Mouse (Mus musculus) c-Kit-negative CD71-positive TER-119-positive erythroid progenitor cells, embryonic 14.5 days (primary cell): ENCODE measurements around the gene Rrh.

Experiments
- DNase-seq: peaks from one replicate; pipeline ENCODE4 v3.0.0-alpha.2; 2013; ENCODE audit warnings: low read depth, low spot score

Rrh gene

GRCm38 (mm10) chr3:129822206-129822775, at the start of gene Rrh:
Gene Rrh, minus strand, starts transcription at chr3:129822587.
- DNase-seq, result no peak

DNA sequence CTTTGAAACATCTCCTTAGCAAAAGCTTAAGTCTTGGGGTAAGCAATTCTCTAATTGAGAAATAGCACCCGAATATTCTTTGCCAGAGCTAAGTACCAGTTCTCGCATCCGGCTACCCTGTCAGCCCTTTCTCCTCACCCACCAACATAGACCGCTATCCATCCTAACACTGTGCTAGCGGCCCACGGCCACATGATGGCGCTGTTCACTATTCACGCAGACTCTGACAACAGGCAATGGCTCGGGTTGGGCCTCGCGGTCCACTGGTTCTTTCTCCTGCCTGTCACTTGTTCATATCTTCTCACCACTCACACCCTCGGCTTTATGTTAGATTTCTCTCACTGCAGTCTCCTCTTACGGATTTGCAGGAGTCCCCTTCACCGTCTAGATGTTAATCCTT, 41.3 kb upstream of the Rrh start:
- no peak for DNase-seq

- DNase-seq, result no peak
Measured at GRCm38 (mm10) chr3:129862592-129862991, 40.2 kb upstream of the Rrh start.

GRCm38 (mm10) chr3:129846846-129847245, 24.5 kb upstream of the Rrh start:
- no peak for DNase-seq

DNA sequence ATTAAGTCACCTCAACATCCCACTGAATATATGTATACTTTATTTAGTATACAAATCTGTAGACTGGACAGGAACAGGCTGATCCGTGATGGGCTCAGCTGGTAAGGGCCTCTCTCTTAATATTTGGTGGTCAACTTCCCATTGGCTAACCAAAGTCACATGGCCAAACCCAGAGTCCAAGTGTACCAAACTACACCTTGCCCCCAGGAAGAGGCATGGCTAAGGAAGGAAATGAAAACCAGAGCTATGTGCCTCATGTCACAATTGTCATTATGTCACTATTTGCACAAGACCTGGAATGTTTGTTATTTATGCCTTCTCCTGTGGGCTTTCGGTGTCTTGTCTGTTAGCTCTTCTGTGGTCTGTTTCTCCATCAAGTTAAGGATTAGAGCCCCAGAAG, 23.5 kb upstream of the Rrh start:
- DNase-seq, result no peak

DNA sequence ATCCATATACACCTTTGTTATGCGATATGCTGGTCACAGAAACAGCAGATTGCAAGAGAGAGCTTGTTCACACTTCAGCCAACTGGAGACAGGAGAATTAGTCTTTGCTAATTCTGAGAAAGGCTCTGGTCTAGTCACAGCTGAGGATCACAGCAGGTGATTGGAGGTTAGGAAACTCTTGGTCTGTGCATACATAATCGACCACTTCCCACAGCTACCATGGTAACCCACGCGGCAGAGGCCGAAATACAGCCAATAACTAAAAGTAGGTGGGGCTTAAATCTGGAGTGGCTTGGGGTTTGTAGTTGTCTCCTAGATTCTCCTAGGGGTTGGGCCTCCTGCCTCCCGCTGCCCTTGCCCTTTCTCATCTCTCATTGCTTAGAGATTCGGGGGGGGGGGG, 15.6 kb upstream of the Rrh start:
- no peak for DNase-seq

GRCm38 (mm10) chr3:129836965-129837364, 14.6 kb upstream of the Rrh start:
- no peak for DNase-seq

GRCm38 (mm10) chr3:129836051-129836697, 13.8 kb upstream of the Rrh start:
- DNase-seq, result no peak

DNA sequence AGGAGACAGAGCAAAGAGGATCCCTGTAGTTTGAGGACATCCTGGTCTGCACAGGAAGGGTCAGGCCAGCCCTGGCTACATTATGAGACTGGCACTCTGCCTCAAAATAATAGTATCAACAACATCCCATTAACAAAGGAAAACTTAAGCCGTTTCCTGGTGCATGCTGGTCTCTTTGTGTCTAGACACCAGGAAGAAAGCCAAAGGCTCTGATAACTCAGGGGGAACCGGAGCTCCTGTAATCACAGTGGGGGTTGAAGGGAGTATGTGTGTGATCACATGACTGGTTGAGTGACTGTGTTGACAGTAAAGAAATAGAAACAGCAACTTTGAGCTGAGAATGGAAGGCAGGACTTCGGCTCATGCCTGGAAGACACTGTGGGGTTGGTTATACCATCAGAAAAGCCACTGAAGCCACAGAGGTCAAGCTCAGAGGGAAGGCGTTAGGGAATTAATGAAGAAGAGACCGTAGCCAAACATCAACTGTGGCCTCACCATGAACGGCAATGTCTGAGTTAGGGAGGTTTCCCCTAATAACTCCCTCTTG, 13.1 kb upstream of the Rrh start, which contains the start of gene Cfi:
Gene Cfi, plus strand, starts transcription at position 497 of the 547 bp plus-strand sequence.
- DNase-seq, result no peak

DNA sequence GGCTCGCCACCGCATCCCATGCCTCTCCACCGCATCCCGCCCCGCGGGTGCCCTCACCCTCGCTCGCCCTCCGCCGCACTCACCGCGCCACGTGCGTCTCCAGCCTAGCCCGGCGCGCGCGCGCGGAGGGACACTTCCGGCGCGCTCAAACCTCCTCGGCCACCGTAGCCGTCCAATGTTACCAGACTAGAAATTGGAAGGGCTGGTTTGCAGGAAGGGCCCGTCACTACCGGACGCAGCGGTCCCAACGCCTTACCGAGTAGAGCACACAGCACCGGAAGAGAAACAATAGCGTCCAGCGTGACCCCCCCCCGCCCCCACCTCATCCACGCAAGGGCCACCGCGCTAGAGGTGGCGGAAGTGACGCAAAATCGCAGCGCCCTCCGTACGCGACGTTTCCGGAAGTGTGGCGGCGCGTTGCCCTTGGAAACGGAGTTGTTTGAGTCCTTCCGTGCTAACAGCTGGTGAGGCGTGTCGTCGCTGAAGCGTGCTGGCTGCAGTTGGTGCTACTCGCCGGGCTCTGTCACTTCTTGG, 8.7 kb upstream of the Rrh start, which contains the start of gene Gar1:
Gene Gar1, minus strand, starts transcription at position 362 of the 534 bp plus-strand sequence.
- peak; percentile 90 for DNase-seq

DNA sequence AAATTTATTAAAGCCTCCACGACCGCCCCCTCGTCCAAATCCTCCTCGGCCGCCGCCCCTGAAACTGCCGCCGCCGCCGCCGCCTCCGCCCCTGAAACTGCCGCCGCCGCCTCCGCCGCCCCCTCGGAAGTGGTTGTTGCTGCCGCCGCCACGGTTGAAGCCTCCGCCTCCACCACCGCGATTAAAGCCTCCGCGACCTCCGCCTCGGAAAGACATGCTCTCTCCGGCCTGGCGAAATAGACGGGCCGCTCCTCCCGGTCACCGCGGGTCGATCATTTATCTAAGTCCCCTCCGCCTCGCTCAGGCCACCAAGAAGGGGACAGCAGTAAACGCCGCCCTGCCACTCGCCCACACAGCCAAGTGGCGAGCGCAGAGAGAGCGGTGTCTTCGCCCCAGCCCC, 8.2 kb upstream of the Rrh start:
- DNase-seq, result no peak

GRCm38 (mm10) chr3:129827691-129828090, 5.3 kb upstream of the Rrh start:
- DNase-seq, result no peak

GRCm38 (mm10) chr3:129826691-129827090, 4.3 kb upstream of the Rrh start:
- no peak for DNase-seq

- DNase-seq, result no peak
Measured at GRCm38 (mm10) chr3:129824891-129825290, 2.5 kb upstream of the Rrh start.

DNA sequence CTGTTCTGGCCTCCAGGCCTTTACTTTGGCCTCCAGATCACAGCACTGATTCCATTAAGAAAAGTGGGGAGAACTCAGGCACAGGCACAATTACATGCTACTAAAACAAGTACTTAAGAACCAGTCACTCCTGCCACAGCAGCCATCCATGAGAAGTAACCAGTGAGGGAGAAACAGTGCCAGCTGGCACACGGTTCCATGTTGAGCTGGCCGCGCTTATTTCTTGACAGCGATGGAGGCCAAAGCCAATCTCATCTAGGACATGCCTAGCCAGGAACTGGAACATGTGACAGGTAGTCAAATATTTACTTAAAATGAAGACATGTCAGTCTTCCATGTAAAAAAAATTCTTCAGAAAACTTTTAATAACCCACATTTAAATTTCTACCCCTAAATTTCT, 1.8 kb upstream of the Rrh start:
- no peak for DNase-seq

DNA sequence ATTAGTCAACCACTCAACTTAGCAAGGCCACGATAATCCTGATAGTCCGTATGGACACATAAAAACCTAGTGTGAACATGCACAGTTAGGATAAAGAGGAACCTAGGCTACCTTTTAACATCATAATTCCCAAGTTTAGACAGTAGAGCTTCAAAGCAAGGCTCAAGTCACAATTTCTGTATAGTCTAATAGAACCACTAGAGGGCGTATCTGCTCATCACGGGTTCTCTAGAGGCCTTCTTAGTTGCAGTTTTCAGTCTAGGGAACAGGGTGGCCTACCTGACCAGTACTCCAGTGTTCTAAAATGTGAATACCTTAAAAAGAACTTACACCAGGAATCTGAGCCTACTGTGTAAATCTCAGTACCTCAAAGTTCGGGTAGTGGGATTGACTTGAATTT, 906 bp upstream of the Rrh start:
- peak; percentile 17 for DNase-seq

DNA sequence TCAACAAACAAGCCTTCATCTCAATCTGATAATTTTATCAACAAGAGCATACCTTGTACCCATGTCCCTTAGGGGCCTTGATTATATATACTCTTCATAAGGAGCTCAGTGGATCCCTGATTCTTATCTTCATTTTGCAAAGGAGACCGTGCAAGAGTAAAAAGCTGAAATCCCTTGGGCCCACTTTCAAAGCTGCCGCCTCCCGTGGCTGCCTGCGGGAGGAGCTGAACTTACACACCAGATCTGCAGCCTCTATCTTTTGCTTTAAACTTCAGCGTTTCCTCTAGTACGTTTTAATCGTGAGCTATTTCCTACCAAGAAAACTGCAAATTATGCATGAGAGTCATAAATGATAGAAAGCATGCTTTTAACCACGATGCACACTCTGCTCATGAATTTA, 651 bp downstream of the Rrh start:
- DNase-seq, result no peak

- no peak for DNase-seq
Measured at GRCm38 (mm10) chr3:129820847-129821246, 1.5 kb downstream of the Rrh start.

- DNase-seq, result no peak
Measured at GRCm38 (mm10) chr3:129803765-129804164, 18.6 kb downstream of the Rrh start, which contains the start of gene Lrit3. Gene Lrit3, minus strand, starts transcription at chr3:129804030.

- DNase-seq, result no peak
Measured at GRCm38 (mm10) chr3:129799011-129799410, 23.4 kb downstream of the Rrh start.

- DNase-seq, result no peak
Measured at GRCm38 (mm10) chr3:129798551-129798950, 23.8 kb downstream of the Rrh start.

DNA sequence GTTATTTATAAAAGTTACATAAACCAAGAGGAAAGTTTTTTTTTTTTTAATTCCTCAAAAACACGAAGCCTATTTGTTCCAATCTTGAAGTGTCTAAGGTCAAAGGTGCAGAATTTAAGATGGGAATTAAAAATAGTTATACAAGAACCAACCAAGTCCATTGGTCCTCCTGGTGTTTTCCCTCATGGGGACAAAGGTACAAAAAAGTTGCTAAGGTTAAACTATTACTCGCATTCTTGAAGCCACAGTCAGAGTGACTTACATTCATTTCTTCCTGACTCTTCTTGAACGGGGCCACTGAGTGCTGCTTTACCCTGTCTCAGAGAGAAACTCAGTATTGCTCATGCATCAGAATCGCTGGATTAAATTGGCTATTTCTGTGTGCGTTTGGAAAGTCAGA, 25.0 kb downstream of the Rrh start:
- DNase-seq, result no peak

DNA sequence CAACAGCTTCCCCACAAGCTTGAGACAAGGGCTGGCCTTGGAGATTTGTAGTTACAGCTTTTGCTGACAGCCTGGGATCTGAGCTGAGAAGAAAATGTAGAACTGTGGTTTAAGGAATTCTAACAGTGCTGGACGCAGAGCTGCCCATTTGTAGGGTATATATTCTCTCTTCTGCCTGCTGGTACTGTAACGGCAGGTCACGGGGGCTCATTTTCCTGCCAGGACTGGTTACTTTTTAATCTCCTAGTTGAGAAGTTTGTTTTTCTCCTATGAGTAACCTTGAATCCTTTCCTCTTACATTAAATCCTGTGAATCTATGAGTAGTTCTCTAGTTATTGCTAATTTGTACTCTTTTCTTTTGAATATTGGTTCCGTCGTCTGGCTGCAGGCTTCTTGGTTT, 28.6 kb downstream of the Rrh start:
- no peak for DNase-seq
